Mouse (Mus musculus) ES-E14 (cell line): ENCODE results near the gene Stard5. TPM values are rescaled to one million over a fixed set of nuclear protein-coding genes. Genes with fewer than 3 reads are reported as not detected.

Experiments
- DNase-seq: peaks from one replicate; pipeline ENCODE4 v3.0.0-alpha.2; 2013; ENCODE audit warnings: low read depth, low spot score
- H3K27ac ChIP-seq: 2 replicates; pipeline ENCODE4 v1.5.1; 2012; ENCODE audit warnings: low read depth, mild to moderate bottlenecking, low read length, moderate library complexity, mixed read lengths; ENCODE audit not compliant: poor library complexity, insufficient read depth, severe bottlenecking
- H3K36me3 ChIP-seq: 2 replicates; pipeline ENCODE4 v1.6.1; 2012; ENCODE audit warnings: mild to moderate bottlenecking, low read length, moderate library complexity, mixed read lengths; ENCODE audit not compliant: control insufficient read depth, poor library complexity, insufficient read depth, severe bottlenecking
- H3K4me1 ChIP-seq, 2 experiments: fragments of 150-350 bp in 1 of 2; sonication (generic) in 1 of 2; 2 replicates each; pipeline ENCODE4 v1.6.1; 2012; ENCODE audit warnings: low read length in 2 of 2, mild to moderate bottlenecking in 1 of 2, mixed read lengths in 1 of 2; ENCODE audit not compliant: control insufficient read depth in 2 of 2, insufficient read depth in 2 of 2, poor library complexity in 1 of 2
- H3K4me3 ChIP-seq, 2 experiments: fragments of 150-350 bp in 1 of 2; sonication (generic) in 1 of 2; 2 replicates each; pipeline ENCODE4 v1.5.1; 2012; ENCODE audit warnings: low read length in 2 of 2, low read depth in 1 of 2, mild to moderate bottlenecking in 1 of 2, mixed read lengths in 1 of 2; ENCODE audit not compliant: insufficient read depth in 1 of 2, poor library complexity in 1 of 2, severe bottlenecking in 1 of 2
- H3K9ac ChIP-seq: 2 replicates; pipeline ENCODE4 v1.6.1; 2012; ENCODE audit warnings: low read depth, mild to moderate bottlenecking, low read length, mixed read lengths; ENCODE audit not compliant: poor library complexity, insufficient read depth, severe bottlenecking
- H3K9me3 ChIP-seq: fragments of 150-350 bp; sonication (generic); 2 replicates; pipeline ENCODE4 v1.6.1; 2012; ENCODE audit warnings: low read depth, mild to moderate bottlenecking, low read length; ENCODE audit not compliant: control insufficient read depth, insufficient read depth
- CHD2 ChIP-seq: IDR thresholded peaks from 2 replicates; pipeline ENCODE4 v1.6.1; 2014; ENCODE audit warnings: mild to moderate bottlenecking, low read depth, low read length, inconsistent platforms
- HCFC1 ChIP-seq: IDR thresholded peaks from 2 replicates; pipeline ENCODE4 v1.6.1; 2012; ENCODE audit warnings: low read length, inconsistent platforms, borderline replicate concordance; ENCODE audit not compliant: insufficient read depth
- MAFK ChIP-seq: IDR thresholded peaks from 2 replicates; pipeline ENCODE4 v1.6.1; 2014; ENCODE audit warnings: mild to moderate bottlenecking, low read depth, low read length, inconsistent platforms; ENCODE audit not compliant: insufficient read depth
- ZC3H11A ChIP-seq: IDR thresholded peaks from 2 replicates; pipeline ENCODE4 v1.6.1; 2012; ENCODE audit warnings: low read depth, mild to moderate bottlenecking, inconsistent platforms, low read length, borderline replicate concordance
- ZNF384 ChIP-seq: IDR thresholded peaks from 2 replicates; pipeline ENCODE4 v1.6.1; 2012; ENCODE audit warnings: low read depth, low read length, inconsistent platforms
- in situ Hi-C, 2 experiments: fragments of 600-800 bp; cut with MboI; formaldehyde crosslinking; loops; one replicate each; pipeline ENCODE4 v1.15.1; 2025; ENCODE audit warnings: low sequenced_read_pairs in 2 of 2, inconsistent platforms in 1 of 2; ENCODE audit not compliant: unreplicated experiment in 2 of 2
- total RNA-seq: library from RNA; depleted of rRNA; stranded (reverse); fragments of 300-350 nt; gene quantifications from 2 replicates; pipeline ENCODE4 v1.2.3, GENCODE M21; 2012

The Stard5 gene
- total RNA-seq, 1 experiment: 8.1 TPM

DNA sequence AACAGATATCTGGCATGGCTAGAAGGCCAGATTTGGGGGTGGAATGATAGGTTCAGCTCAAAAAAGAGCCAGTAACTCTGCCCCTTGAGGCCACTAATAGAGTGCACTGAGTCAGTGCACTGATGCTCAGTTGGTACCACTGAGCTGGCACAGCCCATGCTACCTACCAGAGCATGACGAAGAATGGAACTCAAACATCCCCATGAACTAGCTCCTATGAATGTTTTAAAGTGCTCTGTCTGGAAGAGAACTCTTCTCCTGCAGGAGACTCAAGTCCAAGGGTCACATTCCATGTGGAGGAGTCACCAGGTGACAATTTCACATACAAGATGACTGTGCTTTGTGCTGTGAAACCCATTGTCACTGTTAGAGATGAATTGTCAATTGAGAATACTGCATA lies 13.1 kb upstream of the Stard5 start:
- Histone ChIP-seq H3K36me3 (no peaks in the 10 kb centered on the region), H3K9ac (no peak overlapping the region), H3K4me3 (no peak overlapping the region), H3K9me3 (no peaks in the 10 kb centered on the region), H3K27ac (no peak overlapping the region), H3K4me1 (peaks cover 3 to 4% of the 10 kb centered on the region in 2 experiments; a peak in 1 of 4 replicates)
- in situ Hi-C loops: no loop called here
- DNase-seq: no peak
- TF ChIP-seq MAFK (no peak), HCFC1 (no peak), ZC3H11A (no peak), CHD2 (no peak), ZNF384 (no peak)

- Histone ChIP-seq H3K9me3 (no peaks in the 10 kb centered on the region), H3K9ac (no peak overlapping the region), H3K36me3 (no peaks in the 10 kb centered on the region), H3K27ac (no peak overlapping the region), H3K4me3 (no peak overlapping the region), H3K4me1 (0 out of 4 replicates have a peak, but pooled peaks cover 0 to under 1% of the 10 kb centered on the region in 2 experiments)
- in situ Hi-C loops: no loop called here
- no peak for TF ChIP-seq ZC3H11A
- TF ChIP-seq HCFC1: no peak
- no peak for DNase-seq
Measured at GRCm38 (mm10) chr7:83622582-83622981, 9.2 kb upstream of the Stard5 start.

- no peaks in the 10 kb centered on the region for H3K4me1 ChIP-seq
- no peak for DNase-seq
- in situ Hi-C loops: no loop called here
- no peak for TF ChIP-seq HCFC1
- no peak for TF ChIP-seq MAFK
- TF ChIP-seq ZNF384: no peak
- TF ChIP-seq CHD2: no peak
- no peak for TF ChIP-seq ZC3H11A
- no peak overlapping the region for H3K27ac ChIP-seq
- H3K36me3 ChIP-seq: no peaks in the 10 kb centered on the region
- H3K9ac ChIP-seq: no peak overlapping the region
- H3K4me3 ChIP-seq: no peak overlapping the region
- H3K9me3 ChIP-seq: no peaks in the 10 kb centered on the region
Measured at GRCm38 (mm10) chr7:83624065-83624464, 7.7 kb upstream of the Stard5 start.

DNA sequence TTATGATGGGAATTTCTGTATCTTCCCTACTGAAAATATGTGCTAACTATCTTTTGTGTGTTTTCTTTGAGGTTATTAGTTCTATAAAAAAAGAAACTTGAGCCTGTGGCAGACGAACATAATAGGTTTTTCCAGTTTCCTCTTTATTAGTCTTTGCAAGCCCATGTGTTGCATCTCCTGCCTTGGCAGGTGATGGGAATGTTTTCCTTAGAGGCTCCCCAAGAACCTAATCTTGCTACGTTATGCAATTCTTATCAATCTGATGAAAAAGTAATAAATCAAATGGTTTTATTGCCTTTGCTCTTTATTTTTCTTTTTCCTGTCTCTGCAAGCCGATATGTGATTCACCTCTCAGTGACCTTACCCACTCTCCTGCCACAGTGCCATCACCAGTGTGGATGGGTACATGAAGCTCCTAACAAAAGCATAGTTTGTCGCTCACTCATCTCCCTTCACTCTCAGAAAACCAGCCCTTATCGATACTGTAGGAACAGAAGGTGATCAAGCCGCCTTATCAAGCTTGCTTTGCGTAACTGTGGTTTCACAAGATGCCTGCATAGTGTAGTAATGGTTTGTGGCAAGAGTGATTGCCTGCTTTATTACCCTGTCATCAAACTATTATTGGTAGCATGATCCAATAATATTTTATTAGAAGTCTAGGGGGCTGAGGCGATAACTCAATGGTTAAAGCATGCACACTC lies 5.1 kb upstream of the Stard5 start:
- no peak for DNase-seq
- no peak overlapping the region for H3K9ac ChIP-seq
- H3K27ac ChIP-seq: no peak overlapping the region
- in situ Hi-C loops: no loop called here
- no peaks in the 10 kb centered on the region for H3K9me3 ChIP-seq
- H3K36me3 ChIP-seq: no peaks in the 10 kb centered on the region
- H3K4me3 ChIP-seq: no peak overlapping the region
- no peaks in the 10 kb centered on the region for H3K4me1 ChIP-seq
- no peak for TF ChIP-seq HCFC1
- no peak for TF ChIP-seq CHD2
- no peak for TF ChIP-seq MAFK
- no peak for TF ChIP-seq ZC3H11A
- TF ChIP-seq ZNF384: no peak

DNA sequence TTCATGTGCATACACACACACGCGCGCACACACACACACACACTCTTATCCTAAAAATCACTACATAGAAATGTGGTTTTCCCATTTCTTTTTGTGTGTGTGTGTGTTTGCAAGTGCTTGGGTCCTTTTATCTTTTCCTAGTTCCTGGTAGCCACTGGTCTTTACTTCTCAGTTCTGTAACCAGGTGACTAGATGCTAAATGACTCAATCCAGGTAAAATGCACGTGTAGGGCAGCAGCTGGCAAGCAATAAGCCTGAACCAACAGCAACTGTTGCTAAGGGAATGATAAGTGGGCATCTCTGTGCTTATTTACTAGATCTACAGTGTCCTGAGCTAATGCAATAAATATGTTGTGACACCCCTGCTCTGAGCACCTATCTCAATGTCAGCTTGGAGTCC lies 4.4 kb upstream of the Stard5 start:
- in situ Hi-C loops: no loop called here
- no peaks in the 10 kb centered on the region for H3K9me3 ChIP-seq
- no peak overlapping the region for H3K27ac ChIP-seq
- TF ChIP-seq CHD2 (no peak), MAFK (no peak), ZNF384 (no peak), HCFC1 (no peak), ZC3H11A (no peak)
- no peaks in the 10 kb centered on the region for H3K4me1 ChIP-seq
- DNase-seq: no peak
- no peak overlapping the region for H3K9ac ChIP-seq
- no peak overlapping the region for H3K4me3 ChIP-seq
- no peaks in the 10 kb centered on the region for H3K36me3 ChIP-seq
